Mouse (Mus musculus) ES-Bruce4 (cell line): ENCODE measurements around the gene Tshz2. TPM values are rescaled to one million over a fixed set of nuclear protein-coding genes. Genes with fewer than 3 reads are reported as not detected.
A peak's percentile ranks its signal among the peaks of the same experiment; 100 is the strongest.

Experiments
- H3K27ac ChIP-seq: 2 replicates; pipeline ENCODE4 v1.5.1; 2012; ENCODE audit warnings: low read length, inconsistent platforms; ENCODE audit not compliant: insufficient read depth
- H3K27me3 ChIP-seq: 2 replicates; pipeline ENCODE4 v1.6.1; 2012; ENCODE audit warnings: mild to moderate bottlenecking, low read length, inconsistent platforms; ENCODE audit not compliant: control insufficient read depth, poor library complexity, insufficient read depth, severe bottlenecking
- H3K36me3 ChIP-seq: 2 replicates; pipeline ENCODE4 v1.6.1; 2012; ENCODE audit warnings: inconsistent platforms, mild to moderate bottlenecking, low read length, moderate library complexity; ENCODE audit not compliant: control insufficient read depth, poor library complexity, insufficient read depth, severe bottlenecking
- H3K4me1 ChIP-seq: one replicate; pipeline ENCODE4 v1.8.1; 2011; ENCODE audit warnings: low read length; ENCODE audit not compliant: control insufficient read depth, insufficient read depth
- H3K4me3 ChIP-seq: 2 replicates; pipeline ENCODE4 v1.5.1; 2011; ENCODE audit warnings: low read depth, mild to moderate bottlenecking, low read length
- H3K9ac ChIP-seq: 2 replicates; pipeline ENCODE4 v1.6.1; 2012; ENCODE audit warnings: low read depth, mild to moderate bottlenecking, inconsistent platforms; ENCODE audit not compliant: poor library complexity, severe bottlenecking
- H3K9me3 ChIP-seq: replicated peaks from 2 replicates; pipeline ENCODE4 v1.6.1; 2012; ENCODE audit warnings: mild to moderate bottlenecking, low read length, inconsistent platforms; ENCODE audit not compliant: control insufficient read depth, poor library complexity, insufficient read depth, severe bottlenecking
- CTCF ChIP-seq: IDR thresholded peaks from one replicate; pipeline ENCODE4 v1.8.1; 2011; ENCODE audit warnings: low read depth, low read length
- EP300 ChIP-seq: IDR thresholded peaks from 2 replicates; pipeline ENCODE4 v1.6.1; 2011; ENCODE audit warnings: low read depth, low read length; ENCODE audit not compliant: insufficient read depth
- POLR2A ChIP-seq: IDR thresholded peaks from one replicate; pipeline ENCODE4 v1.8.1; 2011; ENCODE audit warnings: low read length; ENCODE audit not compliant: insufficient read depth
- polyA plus RNA-seq: library from polyadenylated mRNA; stranded (reverse); fragments of >200 nt; gene quantifications from 2 replicates; pipeline ENCODE4 v1.2.4, GENCODE M21; 2011; ENCODE audit warnings: low read depth; ENCODE audit not compliant: missing spikeins, insufficient read depth, insufficient read length

Gene Tshz2
- polyA plus RNA-seq, 1 experiment, result 0.24 TPM

DNA sequence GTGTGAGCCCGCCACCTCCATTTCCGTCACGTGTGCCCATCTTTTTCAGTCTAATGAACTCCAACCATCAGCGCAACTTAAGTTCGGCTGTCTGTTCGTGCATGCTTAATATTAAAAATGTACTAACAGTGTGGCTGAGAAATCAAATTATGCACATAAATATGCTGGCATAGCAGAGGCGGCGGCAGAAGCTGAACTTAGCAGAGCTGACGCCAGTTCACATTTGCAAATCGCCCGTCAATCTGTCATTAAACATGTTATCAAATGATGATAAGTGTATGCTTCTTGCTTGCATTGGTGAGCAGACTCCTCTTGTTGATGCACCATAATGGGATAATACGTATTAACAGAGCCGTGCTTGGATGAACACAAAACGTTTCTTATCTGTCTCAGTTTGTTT is 280.0 kb downstream of the Tshz2 start:
- Histone ChIP-seq H3K4me1 (no peaks in the 10 kb centered on the region), H3K27ac (no peak overlapping the region), H3K9me3 (no peaks in the 10 kb centered on the region), H3K27me3 (no peaks in the 10 kb centered on the region), H3K36me3 (no peaks in the 10 kb centered on the region), H3K4me3 (peak overlapping the region; percentile 9; the same call in 1 of the 2 replicates), H3K9ac (no peak overlapping the region)
- TF ChIP-seq EP300, result no peak
- no peak for TF ChIP-seq CTCF
- no peak for TF ChIP-seq POLR2A

GRCm38 (mm10) chr2:169914903-169915302 is 282.1 kb downstream of the Tshz2 start:
- peak overlapping the region; percentile 21; the same call in 1 of the 2 replicates for H3K9ac ChIP-seq
- peaks cover 5% of the 10 kb centered on the region for H3K4me1 ChIP-seq
- no peaks in the 10 kb centered on the region for H3K36me3 ChIP-seq
- H3K4me3 ChIP-seq, result peak overlapping the region; percentile 63
- no peaks in the 10 kb centered on the region for H3K27me3 ChIP-seq
- peak overlapping the region; percentile 47 for H3K27ac ChIP-seq
- TF ChIP-seq EP300 (no peak), POLR2A (peak; percentile 96), CTCF (peak; percentile 47)
- H3K9me3 ChIP-seq, result no peaks in the 10 kb centered on the region

DNA sequence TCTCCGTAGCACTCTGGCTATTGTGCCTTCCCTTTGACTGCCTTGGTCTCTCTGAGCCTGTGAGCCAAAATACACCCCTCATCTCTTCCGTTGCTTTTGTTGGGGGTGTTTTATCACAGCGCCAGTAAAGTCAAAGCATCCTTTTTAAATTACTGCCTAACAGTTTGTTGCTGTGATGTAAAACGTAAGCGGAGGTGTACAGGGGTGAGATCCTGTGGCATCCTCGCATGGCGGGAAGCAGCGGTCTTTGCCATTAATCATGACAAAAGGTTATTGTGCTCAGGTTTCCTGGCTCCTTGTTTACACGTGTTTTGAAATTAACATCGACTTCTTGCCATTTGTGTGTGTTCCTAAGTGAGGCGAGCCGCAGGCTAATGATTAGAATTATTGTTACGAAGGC is 282.5 kb downstream of the Tshz2 start:
- peak overlapping the region; percentile 21; the same call in 1 of the 2 replicates for H3K9ac ChIP-seq
- no peaks in the 10 kb centered on the region for H3K27me3 ChIP-seq
- peak overlapping the region; percentile 47 for H3K27ac ChIP-seq
- TF ChIP-seq CTCF (no peak), POLR2A (no peak), EP300 (peak; percentile 70; the same call in 1 of the 2 replicates)
- H3K4me3 ChIP-seq, result peak overlapping the region; percentile 63
- H3K9me3 ChIP-seq, result no peaks in the 10 kb centered on the region
- H3K4me1 ChIP-seq, result peaks cover 5% of the 10 kb centered on the region
- no peaks in the 10 kb centered on the region for H3K36me3 ChIP-seq

- no peaks in the 10 kb centered on the region for H3K9me3 ChIP-seq
- no peak overlapping the region for H3K4me3 ChIP-seq
- H3K27ac ChIP-seq, result peak overlapping the region; percentile 46; the same call in 1 of the 2 replicates
- no peaks in the 10 kb centered on the region for H3K36me3 ChIP-seq
- H3K27me3 ChIP-seq, result no peaks in the 10 kb centered on the region
- H3K9ac ChIP-seq, result no peak overlapping the region
- peaks cover 5% of the 10 kb centered on the region for H3K4me1 ChIP-seq
- TF ChIP-seq EP300 (0 out of 2 replicates have a peak, but pooled peaks have one; percentile 62), CTCF (no peak)
These were observed 286.4 kb downstream of the Tshz2 start for GRCm38 (mm10) chr2:169919111-169919695.

DNA sequence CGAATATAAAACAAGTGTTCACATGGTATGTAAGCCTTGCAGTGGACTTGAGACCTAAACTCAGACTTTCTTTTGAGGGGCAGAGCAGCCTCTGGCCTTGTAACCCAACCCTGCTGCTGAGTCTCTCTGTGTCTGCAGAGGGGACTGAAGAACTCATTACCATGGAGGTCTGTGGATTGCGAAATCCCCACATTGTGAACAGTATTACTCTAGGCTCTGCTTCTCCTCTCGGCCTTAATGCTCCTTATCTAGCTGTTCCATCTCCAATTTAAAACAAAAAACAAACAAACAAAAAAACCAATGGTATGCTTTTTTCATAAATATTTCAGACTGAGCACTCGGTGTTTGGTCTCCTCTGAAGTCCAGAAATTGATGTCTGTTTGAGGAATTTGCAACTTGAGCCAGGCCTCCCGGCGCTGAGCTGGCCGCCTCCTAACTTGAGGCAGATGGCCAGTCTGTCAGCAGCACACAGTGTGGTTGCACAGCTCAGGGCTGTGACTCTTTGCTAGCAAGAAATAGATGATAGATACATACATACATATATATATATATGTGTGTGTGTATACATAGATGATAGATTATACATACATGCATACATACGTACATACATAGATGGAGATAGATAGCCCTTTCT is 291.5 kb downstream of the Tshz2 start:
- no peak overlapping the region for H3K4me3 ChIP-seq
- H3K36me3 ChIP-seq, result no peaks in the 10 kb centered on the region
- H3K27me3 ChIP-seq, result no peaks in the 10 kb centered on the region
- no peaks in the 10 kb centered on the region for H3K9me3 ChIP-seq
- TF ChIP-seq EP300, result no peak
- no peak for TF ChIP-seq CTCF
- no peak for TF ChIP-seq POLR2A
- no peak overlapping the region for H3K27ac ChIP-seq
- H3K4me1 ChIP-seq, result no peaks in the 10 kb centered on the region
- H3K9ac ChIP-seq, result no peak overlapping the region

DNA sequence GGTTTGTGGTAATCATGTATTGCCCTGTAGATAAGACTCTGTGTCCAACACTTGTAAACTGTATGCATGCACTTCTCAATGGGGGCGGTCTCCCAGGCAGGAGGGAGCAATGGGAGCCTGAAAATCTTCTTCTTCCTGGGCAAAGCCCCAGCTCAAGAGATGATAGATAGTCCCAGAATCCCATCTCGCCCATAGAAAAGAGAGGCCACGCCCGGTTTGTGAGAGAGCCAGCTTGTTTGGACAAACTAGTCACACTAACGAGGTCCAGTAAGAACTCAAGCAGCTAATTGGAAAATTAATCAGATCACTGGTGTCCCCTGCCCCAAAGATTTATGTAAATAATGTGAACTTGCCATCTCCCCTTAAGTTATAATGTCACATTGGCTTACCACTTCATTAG is 292.7 kb downstream of the Tshz2 start:
- no peak overlapping the region for H3K9ac ChIP-seq
- no peaks in the 10 kb centered on the region for H3K27me3 ChIP-seq
- TF ChIP-seq POLR2A, result no peak
- TF ChIP-seq EP300, result no peak
- no peak for TF ChIP-seq CTCF
- H3K4me3 ChIP-seq, result no peak overlapping the region
- no peak overlapping the region for H3K27ac ChIP-seq
- H3K36me3 ChIP-seq, result no peaks in the 10 kb centered on the region
- no peaks in the 10 kb centered on the region for H3K4me1 ChIP-seq
- no peaks in the 10 kb centered on the region for H3K9me3 ChIP-seq
